Mouse (Mus musculus) CH12.LX (cell line): Measurements from ENCODE around the gene Ramp1. TPM values are rescaled to one million over a fixed set of nuclear protein-coding genes. Genes with fewer than 3 reads are reported as not detected.

ENCODE experiments used
- DNase-seq: peaks from one replicate; pipeline ENCODE4 v3.0.0-alpha.2; 2013; ENCODE audit errors: extremely low read depth
- H3K27ac ChIP-seq: 2 replicates; pipeline ENCODE4 v1.5.1; 2012; ENCODE audit warnings: low read depth, mild to moderate bottlenecking, control low read depth, moderate library complexity; ENCODE audit not compliant: insufficient read depth
- H3K27me3 ChIP-seq: replicated peaks from 2 replicates; pipeline ENCODE3; 2012; ENCODE audit warnings: inconsistent platforms
- H3K36me3 ChIP-seq, 2 experiments: replicated peaks in 1 of 2; 2 replicates each; pipeline versions ENCODE3 to v1.6.1; 2012; ENCODE audit warnings: inconsistent platforms in 1 of 2, low read length in 1 of 2, mild to moderate bottlenecking in 1 of 2, mixed read lengths in 1 of 2, moderate library complexity in 1 of 2; ENCODE audit not compliant: control insufficient read depth in 1 of 2, insufficient read depth in 1 of 2
- H3K4me1 ChIP-seq, 2 experiments: 2 replicates each; pipeline ENCODE4 v1.6.1; 2012; ENCODE audit warnings: inconsistent platforms in 1 of 2, moderate library complexity in 1 of 2; ENCODE audit not compliant: insufficient read depth in 2 of 2, control insufficient read depth in 1 of 2
- H3K4me2 ChIP-seq: 2 replicates; pipeline ENCODE4 v1.6.1; 2012; ENCODE audit warnings: low read depth, mild to moderate bottlenecking, control low read depth; ENCODE audit not compliant: poor library complexity, insufficient read depth, severe bottlenecking
- H3K4me3 ChIP-seq, 3 experiments: fragments of 150-350 bp in 1 of 3; sonication (generic) in 1 of 3; replicated peaks in 1 of 3; 2 replicates each; pipeline versions ENCODE3 to v1.5.1; 2011 to 2012; ENCODE audit warnings: low read depth in 2 of 3, low read length in 2 of 3, mild to moderate bottlenecking in 2 of 3, moderate library complexity in 2 of 3, control low read depth in 1 of 3, improper control_type of control experiment in 1 of 3, inconsistent platforms in 1 of 3, mixed read lengths in 1 of 3; ENCODE audit not compliant: poor library complexity in 1 of 3
- H3K79me2 ChIP-seq: replicated peaks from 2 replicates; pipeline ENCODE4 v1.6.1; 2012; ENCODE audit warnings: mild to moderate bottlenecking, moderate library complexity; ENCODE audit not compliant: control insufficient read depth, poor library complexity, insufficient read depth, severe bottlenecking; ENCODE audit errors: extremely low read depth
- H3K9ac ChIP-seq: 2 replicates; pipeline ENCODE4 v1.6.1; 2012; ENCODE audit warnings: low read depth, mild to moderate bottlenecking, control low read depth, moderate library complexity; ENCODE audit not compliant: insufficient read depth
- H3K9me3 ChIP-seq: replicated peaks from 2 replicates; pipeline ENCODE3; 2012; ENCODE audit warnings: low read length, inconsistent platforms, mixed read lengths
- ELF1 ChIP-seq: IDR thresholded peaks from 2 replicates; pipeline ENCODE4 v1.6.1; 2014; ENCODE audit warnings: low read depth, mild to moderate bottlenecking, inconsistent platforms, low read length, improper control_type of control experiment
- GABPA ChIP-seq: IDR thresholded peaks from 2 replicates; pipeline ENCODE4 v1.6.1; 2012; ENCODE audit warnings: low read depth, low read length, improper control_type of control experiment, inconsistent platforms; ENCODE audit not compliant: insufficient replicate concordance
- JUN ChIP-seq: IDR thresholded peaks from 2 replicates; pipeline ENCODE4 v1.6.1; 2011; ENCODE audit warnings: low read depth, mild to moderate bottlenecking, low read length, improper control_type of control experiment, moderate library complexity; ENCODE audit not compliant: insufficient read depth
- MAFK ChIP-seq: IDR thresholded peaks from 2 replicates; pipeline ENCODE4 v1.6.1; 2011; ENCODE audit warnings: low read length, improper control_type of control experiment; ENCODE audit not compliant: insufficient replicate concordance
- MAX ChIP-seq: IDR thresholded peaks from 2 replicates; pipeline ENCODE4 v1.6.1; 2011; ENCODE audit warnings: low read length, improper control_type of control experiment
- NELFE ChIP-seq: IDR thresholded peaks from 2 replicates; pipeline ENCODE4 v1.6.1; 2011; ENCODE audit warnings: low read depth, low read length, improper control_type of control experiment
- NRF1 ChIP-seq: IDR thresholded peaks from 2 replicates; pipeline ENCODE4 v1.6.1; 2014; ENCODE audit warnings: low read depth, mild to moderate bottlenecking, inconsistent platforms, low read length, improper control_type of control experiment, moderate library complexity
- PAX5 ChIP-seq: IDR thresholded peaks from 2 replicates; pipeline ENCODE4 v1.6.1; 2012; ENCODE audit warnings: low read length, inconsistent platforms, mixed read lengths
- POLR2A ChIP-seq: IDR thresholded peaks from 2 replicates; pipeline ENCODE4 v1.6.1; 2011; ENCODE audit warnings: low read depth, mild to moderate bottlenecking, improper control_type of control experiment, low read length
- POLR2AphosphoS2 ChIP-seq: IDR thresholded peaks from 2 replicates; pipeline ENCODE4 v1.6.1; 2011; ENCODE audit warnings: low read depth, low read length, improper control_type of control experiment
- RAD21 ChIP-seq: IDR thresholded peaks from 2 replicates; pipeline ENCODE4 v1.6.1; 2011; ENCODE audit warnings: low read depth, mild to moderate bottlenecking, low read length, improper control_type of control experiment, moderate library complexity
- RCOR1 ChIP-seq: conservative IDR thresholded peaks from 2 replicates; pipeline ENCODE4 v1.6.1; 2012; ENCODE audit warnings: low read depth, mild to moderate bottlenecking, inconsistent platforms, low read length, improper control_type of control experiment
- SIN3A ChIP-seq: IDR thresholded peaks from 2 replicates; pipeline ENCODE4 v1.6.1; 2012; ENCODE audit warnings: low read length, improper control_type of control experiment, inconsistent platforms
- SMC3 ChIP-seq: IDR thresholded peaks from 2 replicates; pipeline ENCODE4 v1.6.1; 2011; ENCODE audit warnings: low read depth, low read length, improper control_type of control experiment
- TCF12 ChIP-seq: IDR thresholded peaks from 2 replicates; pipeline ENCODE4 v1.6.1; 2014; ENCODE audit warnings: low read depth, mild to moderate bottlenecking, inconsistent platforms, low read length, improper control_type of control experiment
- UBTF ChIP-seq: IDR thresholded peaks from 2 replicates; pipeline ENCODE4 v1.6.1; 2012; ENCODE audit warnings: low read depth, mild to moderate bottlenecking, inconsistent platforms, low read length, improper control_type of control experiment, moderate library complexity
- USF1 ChIP-seq: IDR thresholded peaks from 2 replicates; pipeline ENCODE4 v1.6.1; 2014; ENCODE audit warnings: low read depth, mild to moderate bottlenecking, inconsistent platforms, low read length, improper control_type of control experiment
- USF2 ChIP-seq: conservative IDR thresholded peaks from 2 replicates; pipeline ENCODE4 v1.6.1; 2011; ENCODE audit warnings: low read depth, low read length, improper control_type of control experiment
- ZKSCAN1 ChIP-seq: IDR thresholded peaks from 2 replicates; pipeline ENCODE4 v1.6.1; 2012; ENCODE audit warnings: low read depth, inconsistent platforms, low read length, improper control_type of control experiment, borderline replicate concordance
- ZMIZ1 ChIP-seq: IDR thresholded peaks from 2 replicates; pipeline ENCODE4 v1.6.1; 2012; ENCODE audit warnings: low read depth, mild to moderate bottlenecking, inconsistent platforms, low read length, improper control_type of control experiment
- dilution Hi-C: fragments of 300-500 bp; cut with MboI; formaldehyde crosslinking; loops from 2 replicates; pipeline ENCODE4 v1.14.3; 2020; ENCODE audit warnings: low sequenced_read_pairs; ENCODE audit not compliant: extremely low pct_unique_long_range_greater_than_20kb, extremely low pct_ligation_motif_present
- in situ Hi-C: fragments of 300-500 bp; cut with MboI; formaldehyde crosslinking; loops from 3 replicates; pipeline ENCODE4 v1.14.3; 2019; ENCODE audit warnings: low sequenced_read_pairs, low pct_ligation_motif_present, low pct_unique_long_range_greater_than_20kb, mixed read lengths
- polyA plus RNA-seq: library from polyadenylated mRNA; unstranded; fragments of >175 nt; gene quantifications from 2 replicates; pipeline ENCODE4 v1.2.1, GENCODE M21; 2012; ENCODE audit warnings: low read depth; ENCODE audit not compliant: insufficient read length
- total RNA-seq, 2 experiments: library from RNA; depleted of rRNA; stranded (reverse); fragments of 300-350 nt in 1 of 2; fragments of >200 nt in 1 of 2; gene quantifications; 2 replicates each; pipeline ENCODE4 v1.2.3; 2012 to 2014

Gene Ramp1
- total and polyA plus RNA-seq, 3 experiments = not detected

- no peaks in the 10 kb centered on the region for H3K79me2 ChIP-seq
- no peak overlapping the region for H3K27ac ChIP-seq
- in situ Hi-C loops = loop anchor here (10.0 kb wide), 2 partner anchors 56 to 266 kb away; no protein-coding TSS in a partner anchor
- no peaks in the 10 kb centered on the region for H3K9me3 ChIP-seq
- H3K9ac ChIP-seq = no peak overlapping the region
- no peak overlapping the region for H3K4me3 ChIP-seq
- no peak for DNase-seq
- peaks cover 4 to 9% of the 10 kb centered on the region in 2 experiments; a peak in 2 of 4 replicates for H3K4me1 ChIP-seq
- H3K27me3 ChIP-seq = peaks cover 2% of the 10 kb centered on the region
- dilution Hi-C loops = no loop called here
- TF ChIP-seq RAD21 (no peak), ZMIZ1 (no peak), SIN3A (no peak), SMC3 (no peak), TCF12 (no peak), PAX5 (no peak), USF1 (no peak), JUN (no peak), GABPA (no peak), ELF1 (no peak), POLR2A (no peak), ZKSCAN1 (no peak), USF2 (no peak), RCOR1 (no peak), NRF1 (no peak), NELFE (no peak), MAFK (no peak), UBTF (no peak)
- H3K36me3 ChIP-seq = no peaks in the 10 kb centered on the region
- H3K4me2 ChIP-seq = no peak overlapping the region
Measured at GRCm38 (mm10) chr1:91241249-91241648, 61.6 kb downstream of the Ramp1 start.

GRCm38 (mm10) chr1:91248242-91248641 lies 68.6 kb downstream of the Ramp1 start:
- dilution Hi-C loops (no loop called here), in situ Hi-C loops (loop anchor here (10.0 kb wide), 2 partner anchors 63 to 273 kb away; no protein-coding TSS in a partner anchor)
- no peaks in the 10 kb centered on the region for H3K9me3 ChIP-seq
- TF ChIP-seq USF1 (no peak), POLR2AphosphoS2 (no peak), MAX (no peak)
- H3K9ac ChIP-seq = no peak overlapping the region
- no peaks in the 10 kb centered on the region for H3K27me3 ChIP-seq
- no peak for DNase-seq
- peaks cover 3 to 26% of the 10 kb centered on the region in 2 experiments; a peak in 3 of 4 replicates for H3K4me1 ChIP-seq
- no peak overlapping the region for H3K4me2 ChIP-seq
- no peak overlapping the region for H3K27ac ChIP-seq
- H3K4me3 ChIP-seq = no peak overlapping the region
- peaks cover 22% of the 10 kb centered on the region for H3K79me2 ChIP-seq
- peaks cover 0 to 3% of the 10 kb centered on the region in 2 experiments for H3K36me3 ChIP-seq
